Mouse (Mus musculus): Measurements from ENCODE around the gene Rnf220. TPM values are rescaled to one million over a fixed set of nuclear protein-coding genes. Genes with fewer than 3 reads are reported as not detected.

Gene Rnf220
- polyA plus RNA-seq, 1 experiment from 2014 or later = 63.3 TPM

GRCm38 (mm10) chr4:117429604-117430003 is 67.2 kb downstream of the Rnf220 start:
- no peak overlapping the region for H3K27ac ChIP-seq (ENCODE audit: low read depth, low read length)
- H3K27me3 ChIP-seq (ENCODE audit: control insufficient read depth, insufficient read depth, low read length) = no peaks in the 10 kb centered on the region

GRCm38 (mm10) chr4:117427540-117427939 is 69.3 kb downstream of the Rnf220 start:
- ATAC-seq (ENCODE audit: low FRiP score) = no peak
- H3K4me2 ChIP-seq = no peak overlapping the region
- 71% methylated on average over 12 of the region's 12 CpGs for WGBS
- no peaks in the 10 kb centered on the region for H3K9me3 ChIP-seq (ENCODE audit: control insufficient read depth, low read length)
- peaks cover 7% of the 10 kb centered on the region; the same call in 1 of the 2 replicates for H3K4me1 ChIP-seq (ENCODE audit: control insufficient read depth, insufficient read depth, low read length)
- H3K27ac ChIP-seq (ENCODE audit: low read depth, low read length) = no peak overlapping the region
- no peaks in the 10 kb centered on the region; the same call in 1 of the 2 replicates for H3K27me3 ChIP-seq (ENCODE audit: control insufficient read depth, insufficient read depth, low read length)
- DNase-seq (ENCODE audit: low spot score, missing footprints) = no peak
- no peak overlapping the region for H3K9ac ChIP-seq (ENCODE audit: low read length)
- H3K4me3 ChIP-seq (ENCODE audit: low read depth, low read length) = no peak overlapping the region
- no peaks in the 10 kb centered on the region for H3K36me3 ChIP-seq (ENCODE audit: control insufficient read depth, insufficient read depth, low read length)

More at GRCm38 (mm10) chr4:117429604-117430003, 67.2 kb downstream of the Rnf220 start:
- peaks cover 7% of the 10 kb centered on the region; the same call in 1 of the 2 replicates for H3K4me1 ChIP-seq (ENCODE audit: control insufficient read depth, insufficient read depth, low read length)
- ATAC-seq (ENCODE audit: low FRiP score) (no peak), DNase-seq (ENCODE audit: low spot score, missing footprints) (no peak)
- no peak overlapping the region for H3K4me3 ChIP-seq (ENCODE audit: low read depth, low read length)
- H3K9ac ChIP-seq (ENCODE audit: low read length) = no peak overlapping the region
- WGBS = 81% methylated on average over 9 of the region's 9 CpGs
- H3K9me3 ChIP-seq (ENCODE audit: control insufficient read depth, low read length) = no peaks in the 10 kb centered on the region
- H3K4me2 ChIP-seq = no peak overlapping the region
- no peaks in the 10 kb centered on the region for H3K36me3 ChIP-seq (ENCODE audit: control insufficient read depth, insufficient read depth, low read length)

- WGBS = 86% methylated on average over 7 of the region's 7 CpGs
- Histone ChIP-seq H3K9ac (ENCODE audit: low read length) (no peak overlapping the region), H3K4me3 (ENCODE audit: low read depth, low read length) (no peak overlapping the region), H3K27me3 (ENCODE audit: control insufficient read depth, insufficient read depth, low read length) (peaks cover 33% of the 10 kb centered on the region), H3K4me1 (ENCODE audit: control insufficient read depth, insufficient read depth, low read length) (no peaks in the 10 kb centered on the region), H3K36me3 (ENCODE audit: control insufficient read depth, insufficient read depth, low read length) (no peaks in the 10 kb centered on the region; the same call in 1 of the 2 replicates), H3K4me2 (no peak overlapping the region), H3K27ac (ENCODE audit: low read depth, low read length) (no peak overlapping the region), H3K9me3 (ENCODE audit: control insufficient read depth, low read length) (no peaks in the 10 kb centered on the region)
- no peak for DNase-seq (ENCODE audit: low spot score, missing footprints)
- ATAC-seq (ENCODE audit: low FRiP score) = no peak
Measured at GRCm38 (mm10) chr4:117421077-117421476, 75.8 kb downstream of the Rnf220 start.

- H3K27me3 ChIP-seq (ENCODE audit: control insufficient read depth, insufficient read depth, low read length) = peaks cover 61% of the 10 kb centered on the region
- H3K4me3 ChIP-seq (ENCODE audit: low read depth, low read length) = no peak overlapping the region
- H3K36me3 ChIP-seq (ENCODE audit: control insufficient read depth, insufficient read depth, low read length) = no peaks in the 10 kb centered on the region; the same call in 1 of the 2 replicates
- peaks cover 32% of the 10 kb centered on the region for H3K4me1 ChIP-seq (ENCODE audit: control insufficient read depth, insufficient read depth, low read length)
- H3K27ac ChIP-seq (ENCODE audit: low read depth, low read length) = no peak overlapping the region
- WGBS = 45% methylated on average over 1 of the region's 1 CpGs
- no peaks in the 10 kb centered on the region for H3K9me3 ChIP-seq (ENCODE audit: control insufficient read depth, low read length)
- H3K4me2 ChIP-seq = no peak overlapping the region
- H3K9ac ChIP-seq (ENCODE audit: low read length) = no peak overlapping the region
- DNase-seq (ENCODE audit: low spot score, missing footprints) (no peak), ATAC-seq (ENCODE audit: low FRiP score) (no peak)
Measured at GRCm38 (mm10) chr4:117416827-117417226, 80.0 kb downstream of the Rnf220 start.

- Histone ChIP-seq H3K4me2 (peak overlapping the region; percentile 22; the same call in 1 of the 2 replicates), H3K4me1 (ENCODE audit: control insufficient read depth, insufficient read depth, low read length) (peaks cover 72% of the 10 kb centered on the region), H3K36me3 (ENCODE audit: control insufficient read depth, insufficient read depth, low read length) (no peaks in the 10 kb centered on the region), H3K4me3 (ENCODE audit: low read depth, low read length) (no peak overlapping the region), H3K9ac (ENCODE audit: low read length) (no peak overlapping the region), H3K27ac (ENCODE audit: low read depth, low read length) (peak overlapping the region; percentile 58), H3K9me3 (ENCODE audit: control insufficient read depth, low read length) (no peaks in the 10 kb centered on the region), H3K27me3 (ENCODE audit: control insufficient read depth, insufficient read depth, low read length) (peaks cover 63% of the 10 kb centered on the region)
- 5% methylated on average over 3 of the region's 3 CpGs for WGBS
- ATAC-seq (ENCODE audit: low FRiP score) (no peak), DNase-seq (ENCODE audit: low spot score, missing footprints) (peak; percentile 96)
Measured at GRCm38 (mm10) chr4:117410049-117410410, 86.8 kb downstream of the Rnf220 start.

GRCm38 (mm10) chr4:117409144-117410048 is 87.5 kb downstream of the Rnf220 start:
- no peak overlapping the region for H3K4me3 ChIP-seq (ENCODE audit: low read depth, low read length)
- 16% methylated on average over 13 of the region's 14 CpGs for WGBS

GRCm38 (mm10) chr4:117407945-117408344 is 88.9 kb downstream of the Rnf220 start:
- Histone ChIP-seq H3K4me1 (ENCODE audit: control insufficient read depth, insufficient read depth, low read length) (peaks cover 59% of the 10 kb centered on the region), H3K4me2 (no peak overlapping the region), H3K27me3 (ENCODE audit: control insufficient read depth, insufficient read depth, low read length) (peaks cover 57% of the 10 kb centered on the region), H3K9me3 (ENCODE audit: control insufficient read depth, low read length) (no peaks in the 10 kb centered on the region), H3K9ac (ENCODE audit: low read length) (no peak overlapping the region), H3K36me3 (ENCODE audit: control insufficient read depth, insufficient read depth, low read length) (no peaks in the 10 kb centered on the region), H3K27ac (ENCODE audit: low read depth, low read length) (no peak overlapping the region), H3K4me3 (ENCODE audit: low read depth, low read length) (no peak overlapping the region)
- DNase-seq (ENCODE audit: low spot score, missing footprints) (no peak), ATAC-seq (ENCODE audit: low FRiP score) (no peak)
- WGBS = 78% methylated on average over 5 of the region's 5 CpGs

More at GRCm38 (mm10) chr4:117409144-117410048, 87.5 kb downstream of the Rnf220 start:
- ATAC-seq (ENCODE audit: low FRiP score) = peak; percentile 87
- peaks cover 63% of the 10 kb centered on the region for H3K27me3 ChIP-seq (ENCODE audit: control insufficient read depth, insufficient read depth, low read length)
- no peaks in the 10 kb centered on the region for H3K9me3 ChIP-seq (ENCODE audit: control insufficient read depth, low read length)
- peak; percentile 95 for DNase-seq (ENCODE audit: low spot score, missing footprints)
- H3K27ac ChIP-seq (ENCODE audit: low read depth, low read length) = peak overlapping the region; percentile 58
- 0 out of 2 replicates have a peak overlapping the region, but pooled peaks have one; percentile 3 for H3K9ac ChIP-seq (ENCODE audit: low read length)
- H3K4me2 ChIP-seq = peak overlapping the region; percentile 22; the same call in 1 of the 2 replicates
- no peaks in the 10 kb centered on the region for H3K36me3 ChIP-seq (ENCODE audit: control insufficient read depth, insufficient read depth, low read length)
- H3K4me1 ChIP-seq (ENCODE audit: control insufficient read depth, insufficient read depth, low read length) = peaks cover 66% of the 10 kb centered on the region

GRCm38 (mm10) chr4:117405999-117406398 is 90.9 kb downstream of the Rnf220 start:
- H3K27me3 ChIP-seq (ENCODE audit: control insufficient read depth, insufficient read depth, low read length) = peaks cover 49% of the 10 kb centered on the region
- no peaks in the 10 kb centered on the region for H3K36me3 ChIP-seq (ENCODE audit: control insufficient read depth, insufficient read depth, low read length)
- whole genome bisulfite sequencing = 45% methylated on average over 9 of the region's 9 CpGs
- H3K4me1 ChIP-seq (ENCODE audit: control insufficient read depth, insufficient read depth, low read length) = peaks cover 41% of the 10 kb centered on the region
- DNase-seq (ENCODE audit: low spot score, missing footprints) = no peak
- no peak overlapping the region for H3K4me2 ChIP-seq
- no peak for ATAC-seq (ENCODE audit: low FRiP score)
- no peak overlapping the region for H3K4me3 ChIP-seq (ENCODE audit: low read depth, low read length)
- H3K9me3 ChIP-seq (ENCODE audit: control insufficient read depth, low read length) = no peaks in the 10 kb centered on the region
- H3K9ac ChIP-seq (ENCODE audit: low read length) = peak overlapping the region; percentile 16; the same call in 1 of the 2 replicates
- peak overlapping the region; percentile 14; the same call in 1 of the 2 replicates for H3K27ac ChIP-seq (ENCODE audit: low read depth, low read length)

- Histone ChIP-seq H3K4me2 (no peak overlapping the region), H3K27me3 (ENCODE audit: control insufficient read depth, insufficient read depth, low read length) (peaks cover 49% of the 10 kb centered on the region), H3K36me3 (ENCODE audit: control insufficient read depth, insufficient read depth, low read length) (no peaks in the 10 kb centered on the region), H3K27ac (ENCODE audit: low read depth, low read length) (no peak overlapping the region), H3K4me3 (ENCODE audit: low read depth, low read length) (no peak overlapping the region), H3K4me1 (ENCODE audit: control insufficient read depth, insufficient read depth, low read length) (peaks cover 33% of the 10 kb centered on the region), H3K9me3 (ENCODE audit: control insufficient read depth, low read length) (no peaks in the 10 kb centered on the region), H3K9ac (ENCODE audit: low read length) (no peak overlapping the region)
- ATAC-seq (ENCODE audit: low FRiP score) = no peak
- DNase-seq (ENCODE audit: low spot score, missing footprints) = peak; percentile 77
- WGBS = 71% methylated on average over 6 of the region's 6 CpGs
Measured at GRCm38 (mm10) chr4:117405211-117405610, 91.6 kb downstream of the Rnf220 start.
